Mouse (Mus musculus): ENCODE data around the gene Olfr395. TPM values are rescaled to one million over a fixed set of nuclear protein-coding genes. Genes with fewer than 3 reads are reported as not detected.
"Not testable (repeated sequence)": the region's sequence is repeated elsewhere in the genome, so short reads cannot be mapped to it uniquely, and the experiment has no call there.

Olfr395 gene
- total RNA-seq (2021): not detected

DNA sequence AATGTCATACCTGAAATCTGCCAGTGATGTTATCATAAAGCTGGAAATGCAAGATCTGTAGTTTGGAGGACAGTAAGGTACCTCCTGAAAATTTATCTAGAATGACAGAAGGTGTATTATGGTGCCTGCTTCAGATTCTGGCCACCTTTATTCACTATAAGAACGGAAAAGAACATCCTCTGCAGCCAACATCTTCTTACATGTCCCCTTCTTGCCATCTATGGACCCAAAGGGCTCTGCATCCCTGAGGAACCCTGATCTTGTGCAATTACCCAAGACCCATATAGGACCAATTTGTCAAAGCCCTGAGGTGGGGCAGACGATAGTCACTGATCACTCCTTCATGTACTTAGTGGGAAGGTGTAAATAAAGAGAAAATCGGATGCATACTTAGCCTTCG, at the start of gene Olfr395:
Gene Olfr395 (minus strand): TSS at position 101 of the 400 bp plus-strand sequence.
- DNase-seq (ENCODE audit: extremely low spot score in 1 of 2, low spot score in 1 of 2): not testable (repeated sequence)

DNA sequence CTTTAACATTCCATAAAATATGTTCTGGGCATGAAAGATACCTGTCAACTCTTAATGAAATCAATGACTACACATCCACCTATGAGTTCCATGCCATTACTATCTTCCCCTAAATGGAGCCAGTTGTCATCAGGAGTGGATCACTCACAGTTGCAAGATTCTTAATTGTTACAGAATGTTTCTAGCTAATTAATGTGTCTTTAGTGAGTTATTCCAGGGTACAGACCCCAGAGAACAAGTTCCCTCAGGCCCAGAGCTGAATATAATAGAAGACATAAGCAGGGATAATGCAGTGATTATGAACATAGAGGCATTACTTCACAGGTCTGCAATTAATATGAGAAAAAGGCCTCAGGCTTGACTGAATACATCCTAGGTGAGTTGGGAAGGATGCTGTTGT, 27.3 kb upstream of the Olfr395 start, which contains the start of gene Olfr23:
Gene Olfr23 (plus strand): TSS at position 301 of the 400 bp plus-strand sequence.
- no peak for DNase-seq (ENCODE audit: extremely low spot score in 1 of 2, low spot score in 1 of 2)

DNA sequence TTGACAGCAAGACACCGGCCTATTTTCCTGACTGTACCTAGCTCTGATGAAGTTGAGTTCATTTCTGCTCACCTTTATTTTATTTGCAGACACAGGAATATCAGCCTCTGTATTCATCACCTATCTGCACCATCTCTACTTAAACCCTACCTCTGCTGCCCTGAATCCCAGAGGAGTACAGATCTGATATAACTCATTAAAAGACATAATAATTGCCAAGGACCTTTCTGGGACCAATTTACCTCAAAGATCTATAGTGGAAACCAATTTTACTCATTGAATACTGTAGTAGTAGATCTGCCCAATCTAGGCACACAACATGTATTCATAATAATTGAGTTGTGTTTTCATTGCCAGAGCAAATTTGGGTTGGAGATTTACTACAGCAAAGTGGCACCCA, 18.4 kb downstream of the Olfr395 start, which contains the start of gene Olfr394:
Gene Olfr394 (minus strand): TSS at position 101 of the 400 bp plus-strand sequence.
- DNase-seq (ENCODE audit: extremely low spot score in 1 of 2, low spot score in 1 of 2): no peak

Other genes starting within 250 kb of the Olfr395 start
- not detected for gene Zfp735, start 220.5 kb downstream of the Olfr395 start, total RNA-seq (2021)
- gene Olfr389, start 128.6 kb downstream of the Olfr395 start, total RNA-seq (2021): not detected
- gene Olfr390, start 126.3 kb downstream of the Olfr395 start, total RNA-seq (2021): not detected
- not detected for gene Olfr391-ps, start 106.2 kb downstream of the Olfr395 start, total RNA-seq (2021)
- gene Olfr392, start 92.2 kb downstream of the Olfr395 start, total RNA-seq (2021): not detected
- not detected for gene Olfr393, start 57.8 kb downstream of the Olfr395 start, total RNA-seq (2021)
- not detected for gene Olfr394, start 18.5 kb downstream of the Olfr395 start, total RNA-seq (2021)
- gene Olfr23, start 27.4 kb upstream of the Olfr395 start, total RNA-seq (2021): not detected
- not detected for gene Olfr397, start 51.5 kb upstream of the Olfr395 start, total RNA-seq (2021)
- gene Olfr398, start 81.1 kb upstream of the Olfr395 start, total RNA-seq (2021): not detected
- gene Olfr139, start 147.3 kb upstream of the Olfr395 start, total RNA-seq (2021): not detected
- gene Olfr399, start 147.3 kb upstream of the Olfr395 start, total RNA-seq (2021): not detected
- not detected for gene Zfp616, start 160.7 kb upstream of the Olfr395 start, total RNA-seq (2021)
- gene Olfr401, start 204.4 kb upstream of the Olfr395 start, total RNA-seq (2021): not detected
- gene Olfr402, start 244.2 kb upstream of the Olfr395 start, total RNA-seq (2021): not detected

Measured in layer of hippocampus, postnatal 25 days (tissue).